8 mouse cellular contexts compared by ENCODE assay signal in genomic region chr6:142757334-142757965, GRCm38 (mm10). TPM values are rescaled to one million over a fixed set of nuclear protein-coding genes. Genes with fewer than 3 reads are reported as not detected.
DNase-seq lines count a peak whose midpoint lies in the region; ATAC-seq and TF ChIP-seq lines count a peak whose summit lies in the region.

No protein-coding gene starts in this region.

- TF ChIP-seq CTCF in layer of hippocampus, adult 2 months (conservative IDR thresholded peaks at IDR 0.05), result no peak
- no peak for TF ChIP-seq CTCF in stomach, postnatal 0 days (IDR thresholded peaks at IDR 0.05; ENCODE audit: low read depth)

- peak overlapping the region; percentile 91 for H3K4me3 ChIP-seq in layer of hippocampus, adult 2 months
- H3K4me3 ChIP-seq in hindbrain, embryonic 11.5 days (ENCODE audit: low read depth, low read length), result peak overlapping the region; percentile 90
- H3K4me3 ChIP-seq in stomach, postnatal 0 days (ENCODE audit: low read depth, low read length), result peak overlapping the region; percentile 94

- H3K27me3 ChIP-seq in hindbrain, embryonic 11.5 days (ENCODE audit: control insufficient read depth, insufficient read depth, low read length), result no peaks in the 10 kb centered on the region; the same call in 1 of the 2 replicates
- H3K27me3 ChIP-seq in stomach, postnatal 0 days (ENCODE audit: control insufficient read depth, insufficient read depth, low read length), result no peaks in the 10 kb centered on the region

- TF ChIP-seq EP300 in stomach, postnatal 0 days (optimal IDR thresholded peaks at IDR 0.05), result no peak

- H3K4me2 ChIP-seq in hindbrain, embryonic 11.5 days (replicated peaks; ENCODE audit: low read depth, low read length), result peak overlapping the region; percentile 72
- peak overlapping the region; percentile 92 for H3K4me2 ChIP-seq in stomach, postnatal 0 days (replicated peaks; ENCODE audit: low read depth)

- peak overlapping the region; percentile 89 for H3K27ac ChIP-seq in layer of hippocampus, adult 2 months
- H3K27ac ChIP-seq in hindbrain, embryonic 11.5 days (ENCODE audit: low read depth, low read length), result no peak overlapping the region
- H3K27ac ChIP-seq in stomach, postnatal 0 days (replicated peaks), result peak overlapping the region; percentile 96

- H3K4me1 ChIP-seq in hindbrain, embryonic 11.5 days (replicated peaks; ENCODE audit: control insufficient read depth, insufficient read depth, low read length), result 0 out of 2 replicates have a peak, but pooled peaks cover 2% of the 10 kb centered on the region
- H3K4me1 ChIP-seq in stomach, postnatal 0 days (replicated peaks; ENCODE audit: control insufficient read depth, insufficient read depth), result peaks cover 3% of the 10 kb centered on the region; the same call in 1 of the 2 replicates

- peak overlapping the region; percentile 87 for H3K9ac ChIP-seq in hindbrain, embryonic 11.5 days (ENCODE audit: low read depth, low read length)
- peak overlapping the region; percentile 92 for H3K9ac ChIP-seq in stomach, postnatal 0 days (ENCODE audit: low read length)

- 58% methylated on average over 10 of the region's 10 CpGs for WGBS in hindbrain, embryonic 11.5 days
- WGBS in stomach, postnatal 0 days, result 23% methylated on average over 10 of the region's 10 CpGs

- no peaks in the 10 kb centered on the region for H3K36me3 ChIP-seq in hindbrain, embryonic 11.5 days (ENCODE audit: control insufficient read depth, insufficient read depth, low read length)
- no peaks in the 10 kb centered on the region for H3K36me3 ChIP-seq in stomach, postnatal 0 days (ENCODE audit: control insufficient read depth, insufficient read depth, low read length)

- ATAC-seq in hindbrain, embryonic 11.5 days (ENCODE audit: low FRiP score), result no peak
- ATAC-seq in stomach, postnatal 0 days (ENCODE audit: low FRiP score, low TSS enrichment), result no peak

- no peaks in the 10 kb centered on the region for H3K9me3 ChIP-seq in hindbrain, embryonic 11.5 days (ENCODE audit: control insufficient read depth, low read length)
- no peaks in the 10 kb centered on the region for H3K9me3 ChIP-seq in stomach, postnatal 0 days (ENCODE audit: control insufficient read depth, low read length)

- no peak for DNase-seq in layer of hippocampus, adult 2 months (ENCODE audit: low spot score in 2 of 2)
- DNase-seq in layer of hippocampus, adult 8-10 months (ENCODE audit: low spot score in 2 of 2), result no peak
- peak; percentile 82 for DNase-seq in c-Kit-positive CD71-positive TER-119-negative erythroid progenitor cells, embryonic 14.5 days (ENCODE audit: low read depth)
- peak; percentile 6 for DNase-seq in hindbrain, embryonic 11.5 days (ENCODE audit: low spot score)
- peak; percentile 31 for DNase-seq in lung, postnatal 36 days
- DNase-seq in stomach, postnatal 0 days (ENCODE audit: low spot score), result no peak
- DNase-seq in urinary bladder, adult 18-20 months (ENCODE audit: low spot score in 2 of 2), result no peak
- no peak for DNase-seq in gastrocnemius, adult 8-10 months (ENCODE audit: low spot score in 2 of 2)

RNA-seq across cellular contexts. Expression of gene Cmas, which starts 1.0 kb away (rescaled TPM):
- total RNA-seq in layer of hippocampus, adult 2 months (2021), result 100 to 1,000 TPM; 100 to 102 TPM
- 100 to 1,000 TPM in 2 of 4 experiments, 10 to 100 TPM in 2; 97.9 to 106 (median 101) TPM for total RNA-seq in layer of hippocampus, adult 8-10 months (2022)
- polyA plus RNA-seq in hindbrain, embryonic 11.5 days (2014; fragmentation: Nextera tagmentation; extraction: Ambion mirVana), result 137 and 139 TPM in 2 replicates
- 79.5 and 80.7 TPM in 2 replicates for polyA plus RNA-seq in stomach, postnatal 0 days (2015; fragmentation: Nextera tagmentation; extraction: Ambion mirVana)
- total RNA-seq in gastrocnemius, adult 8-10 months (2022), result 10 to 100 TPM; 31.2 to 34.2 (median 32.8) TPM

RNA-seq across cellular contexts. Expression of gene Sult6b2, which starts 46.9 kb away (rescaled TPM):
- under 1 TPM; 0.15 to 0.39 TPM for total RNA-seq in layer of hippocampus, adult 2 months (2021)
- total RNA-seq in layer of hippocampus, adult 8-10 months (2022), result under 1 TPM in 1 of 4 experiments, not detected in 3; 0.25 TPM
- polyA plus RNA-seq in hindbrain, embryonic 11.5 days (2014; fragmentation: Nextera tagmentation; extraction: Ambion mirVana), result 0.08 TPM in 1 of 2 replicates, not detected in the other
- polyA plus RNA-seq in stomach, postnatal 0 days (2015; fragmentation: Nextera tagmentation; extraction: Ambion mirVana), result not detected in 2 replicates
- total RNA-seq in gastrocnemius, adult 8-10 months (2022), result not detected

RNA-seq across cellular contexts. Expression of gene Abcc9, which starts 55.3 kb away (rescaled TPM):
- total RNA-seq in layer of hippocampus, adult 2 months (2021), result 1 to 10 TPM; 3.4 to 4.0 TPM
- 1 to 10 TPM; 3.2 to 4.2 (median 4.0) TPM for total RNA-seq in layer of hippocampus, adult 8-10 months (2022)
- polyA plus RNA-seq in hindbrain, embryonic 11.5 days (2014; fragmentation: Nextera tagmentation; extraction: Ambion mirVana), result 2.1 and 3.4 TPM in 2 replicates
- polyA plus RNA-seq in stomach, postnatal 0 days (2015; fragmentation: Nextera tagmentation; extraction: Ambion mirVana), result 4.6 and 5.8 TPM in 2 replicates
- total RNA-seq in gastrocnemius, adult 8-10 months (2022), result 100 to 1,000 TPM; 124 to 153 (median 134) TPM

Comparison
In these comparisons a context has a peak if more than half of its experiments do, and no peak if none do; other contexts are left out.
1. DNase-seq: peak in c-Kit-positive CD71-positive TER-119-negative erythroid progenitor cells, embryonic 14.5 days (single experiment), hindbrain, embryonic 11.5 days (single experiment) and lung, postnatal 36 days (single experiment); none in layer of hippocampus, adult 2 months (0 of 2), layer of hippocampus, adult 8-10 months (0 of 2), stomach, postnatal 0 days (single experiment), urinary bladder, adult 18-20 months (0 of 2) and gastrocnemius, adult 8-10 months (0 of 2).
2. RNA of gene Abcc9, which starts 55.3 kb away (total RNA-seq): 124 to 153 TPM in gastrocnemius, adult 8-10 months; 3.2 to 4.2 TPM in layer of hippocampus, adult 8-10 months and 3.4 to 4.0 TPM in layer of hippocampus, adult 2 months; every median in the first group is over 10 times any median in the second.
3. Peak in every context shown above with its lines, with median percentiles within 50 percentile points of each other: H3K4me3 ChIP-seq.